Mouse (Mus musculus): ENCODE results near the gene H2-M2.
"Not testable (repeated sequence)": the region's sequence is repeated elsewhere in the genome, so short reads cannot be mapped to it uniquely, and the experiment has no call there.

The H2-M2 gene

DNA sequence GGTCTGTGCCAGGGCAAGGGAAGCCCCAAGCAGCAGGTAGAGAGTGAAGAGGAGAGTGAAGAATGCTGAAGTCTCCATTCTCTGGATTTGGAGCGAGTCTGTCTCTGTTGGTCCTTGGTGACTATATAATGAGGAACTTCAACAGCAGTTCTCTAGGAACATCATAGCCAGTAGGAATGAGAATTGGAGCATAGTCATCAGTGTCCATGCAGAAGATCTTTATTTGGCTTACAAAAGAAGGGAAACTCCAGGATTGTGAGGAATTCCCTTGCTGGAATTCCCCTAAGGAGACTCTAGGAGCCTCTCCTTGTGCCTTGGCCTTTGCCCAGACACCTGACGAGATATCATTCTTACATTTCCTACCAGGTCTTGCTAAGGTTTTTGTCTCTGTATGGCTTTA, at the start of gene H2-M2:
Gene H2-M2 (minus strand): TSS at position 101 of the 400 bp plus-strand sequence.
- no peak for DNase-seq (ENCODE audit: low spot score in 2 of 2)

DNA sequence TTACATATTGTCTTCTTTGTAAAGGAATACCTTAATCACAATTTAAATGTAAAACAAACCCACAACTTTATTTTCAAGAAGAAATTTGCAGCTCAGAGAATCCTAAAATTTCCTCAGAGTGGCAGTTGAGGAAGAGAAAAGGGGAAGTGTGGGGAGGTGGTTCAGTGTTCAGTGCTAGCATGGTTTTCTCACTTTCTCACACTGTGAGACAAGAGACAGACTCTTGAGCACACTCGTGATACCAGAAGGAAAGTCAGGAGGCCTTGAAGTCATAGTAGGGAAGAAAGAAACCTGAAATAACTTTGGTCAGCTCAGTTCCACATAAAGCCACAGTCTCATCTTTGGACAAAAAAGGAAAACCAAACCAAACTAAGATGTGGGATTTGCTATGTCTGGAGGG, 42.1 kb upstream of the H2-M2 start:
- not testable (repeated sequence) for DNase-seq (ENCODE audit: low spot score in 2 of 2)

- not testable (repeated sequence) for DNase-seq (ENCODE audit: low spot score in 2 of 2)
These were observed 41.3 kb upstream of the H2-M2 start for GRCm38 (mm10) chr17:37524612-37525011.

- no peak for DNase-seq (ENCODE audit: low spot score in 2 of 2)
These were observed 24.4 kb upstream of the H2-M2 start, which contains the start of gene Olfr111 for GRCm38 (mm10) chr17:37507730-37508129. TSS of gene Olfr111 (plus strand) at chr17:37508030.

DNA sequence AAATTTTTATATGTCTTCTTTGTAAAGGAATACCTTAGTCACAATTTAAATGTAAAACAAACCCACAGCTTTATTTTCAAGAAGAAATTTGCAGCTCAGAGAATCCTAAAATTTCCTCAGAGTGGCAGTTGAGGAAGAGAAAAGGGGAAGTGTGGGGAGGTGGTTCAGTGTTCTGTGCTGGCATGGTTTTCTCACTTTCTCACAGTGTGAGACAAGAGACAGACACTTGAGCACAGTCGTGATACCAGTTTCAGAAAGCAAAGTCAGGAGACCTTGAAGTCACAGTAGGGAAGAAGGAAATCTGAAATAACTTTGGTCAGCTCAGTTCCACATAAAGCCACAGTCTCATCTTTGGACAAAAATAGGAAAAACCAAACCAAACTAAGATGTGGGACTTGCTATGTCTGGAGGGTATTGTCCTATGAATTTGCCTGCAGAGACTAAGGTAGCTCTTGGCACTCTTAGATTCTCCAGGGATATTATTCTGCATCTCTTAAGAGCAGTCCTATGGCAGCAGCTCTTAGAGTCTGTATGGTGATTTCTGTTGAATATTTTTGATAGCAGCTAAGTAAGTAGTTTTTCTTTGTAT, 8.7 kb upstream of the H2-M2 start, which contains the start of gene Olfr110:
Gene Olfr110 (plus strand): TSS at position 539 of the 589 bp plus-strand sequence.
- peak; percentile 2 for DNase-seq (ENCODE audit: low spot score in 2 of 2)

- no peak for DNase-seq (ENCODE audit: low spot score in 2 of 2)
These were observed 24.7 kb downstream of the H2-M2 start, which contains the start of gene Olfr109 for GRCm38 (mm10) chr17:37458616-37459015. TSS of gene Olfr109 (plus strand) at chr17:37458916.

- DNase-seq (ENCODE audit: low spot score in 2 of 2): no peak
These were observed 38.2 kb downstream of the H2-M2 start, which contains the start of gene Olfr108 for GRCm38 (mm10) chr17:37445180-37445579. TSS of gene Olfr108 (plus strand) at chr17:37445480.

Data from right cerebral cortex, adult 2 months (tissue).